Mouse (Mus musculus): ENCODE measurements around the gene Atp6v1g2.
A peak's percentile ranks its signal among the peaks of the same experiment; 100 is the strongest.

The Atp6v1g2 gene

GRCm38 (mm10) chr17:35233114-35233980 lies at the start of gene Atp6v1g2:
Gene Atp6v1g2 (plus strand): TSS chr17:35233660.
- DNase-seq (ENCODE audit: low spot score in 2 of 2) = no peak

GRCm38 (mm10) chr17:35185639-35186611 lies 47.5 kb upstream of the Atp6v1g2 start:
- DNase-seq (ENCODE audit: low spot score in 2 of 2) = peak in 1 of 2 experiments; percentile 76

- peak in 1 of 2 experiments; percentile 56 for DNase-seq (ENCODE audit: low spot score in 2 of 2)
Measured at GRCm38 (mm10) chr17:35186681-35187080, 46.8 kb upstream of the Atp6v1g2 start.

- DNase-seq (ENCODE audit: low spot score in 2 of 2) = no peak
Measured at GRCm38 (mm10) chr17:35187345-35187744, 46.1 kb upstream of the Atp6v1g2 start.

- DNase-seq (ENCODE audit: low spot score in 2 of 2) = no peak
Measured at GRCm38 (mm10) chr17:35187959-35188610, 45.4 kb upstream of the Atp6v1g2 start, which contains the start of gene Lst1. Gene Lst1 (minus strand): TSS chr17:35188439.

- DNase-seq (ENCODE audit: low spot score in 2 of 2) = no peak
Measured at GRCm38 (mm10) chr17:35189186-35189585, 44.3 kb upstream of the Atp6v1g2 start.

GRCm38 (mm10) chr17:35190096-35190495 lies 43.4 kb upstream of the Atp6v1g2 start:
- no peak for DNase-seq (ENCODE audit: low spot score in 2 of 2)

- DNase-seq (ENCODE audit: low spot score in 2 of 2) = no peak
Measured at GRCm38 (mm10) chr17:35191723-35192122, 41.7 kb upstream of the Atp6v1g2 start.

GRCm38 (mm10) chr17:35192924-35193323 lies 40.5 kb upstream of the Atp6v1g2 start:
- no peak for DNase-seq (ENCODE audit: low spot score in 2 of 2)

GRCm38 (mm10) chr17:35193881-35194843 lies 39.3 kb upstream of the Atp6v1g2 start, which contains the start of gene Ltb:
Gene Ltb (plus strand): TSS chr17:35194439.
- DNase-seq (ENCODE audit: low spot score in 2 of 2) = peak; percentile 53 to 68

- no peak for DNase-seq (ENCODE audit: low spot score in 2 of 2)
Measured at GRCm38 (mm10) chr17:35194844-35195630, 38.4 kb upstream of the Atp6v1g2 start.

- DNase-seq (ENCODE audit: low spot score in 2 of 2) = peak; percentile 78 to 90
Measured at GRCm38 (mm10) chr17:35195631-35196320, 37.7 kb upstream of the Atp6v1g2 start.

GRCm38 (mm10) chr17:35196321-35196641 lies 37.2 kb upstream of the Atp6v1g2 start:
- no peak for DNase-seq (ENCODE audit: low spot score in 2 of 2)

GRCm38 (mm10) chr17:35197126-35197525 lies 36.3 kb upstream of the Atp6v1g2 start:
- no peak for DNase-seq (ENCODE audit: low spot score in 2 of 2)

- DNase-seq (ENCODE audit: low spot score in 2 of 2) = no peak
Measured at GRCm38 (mm10) chr17:35198029-35198428, 35.4 kb upstream of the Atp6v1g2 start.

GRCm38 (mm10) chr17:35198946-35199345 lies 34.5 kb upstream of the Atp6v1g2 start:
- no peak for DNase-seq (ENCODE audit: low spot score in 2 of 2)

GRCm38 (mm10) chr17:35200398-35200797 lies 33.1 kb upstream of the Atp6v1g2 start:
- DNase-seq (ENCODE audit: low spot score in 2 of 2) = no peak

GRCm38 (mm10) chr17:35201128-35201527 lies 32.3 kb upstream of the Atp6v1g2 start:
- DNase-seq (ENCODE audit: low spot score in 2 of 2) = no peak

- peak in 1 of 2 experiments; percentile 44 for DNase-seq (ENCODE audit: low spot score in 2 of 2)
Measured at GRCm38 (mm10) chr17:35201787-35202186, 31.7 kb upstream of the Atp6v1g2 start, which contains the start of gene Tnf. Gene Tnf (minus strand): TSS chr17:35202007.

All from spleen, postnatal 14 days (tissue).